ENCODE assay signal across 8 mouse cellular contexts in genomic region chr1:131086907-131087306, GRCm38 (mm10). TPM values are rescaled to one million over a fixed set of nuclear protein-coding genes. Genes with fewer than 3 reads are reported as not detected.
DNase-seq lines count a peak whose midpoint lies in the region; ATAC-seq and TF ChIP-seq lines count a peak whose summit lies in the region.

No protein-coding gene starts in this region.

- TF ChIP-seq CTCF in gastrocnemius, adult 2 months (IDR thresholded peaks at IDR 0.05) = no peak

- peak overlapping the region; percentile 14; the same call in 1 of the 2 replicates for H3K4me3 ChIP-seq in gastrocnemius, adult 2 months
- no peak overlapping the region for H3K4me3 ChIP-seq in forebrain, embryonic 11.5 days (ENCODE audit: low read depth, low read length)
- H3K4me3 ChIP-seq in hindbrain, embryonic 14.5 days (replicated peaks; ENCODE audit: low read length) = no peak overlapping the region

- H3K27ac ChIP-seq in gastrocnemius, adult 2 months = peak overlapping the region; percentile 74
- H3K27ac ChIP-seq in forebrain, embryonic 11.5 days (ENCODE audit: low read depth, low read length) = peak overlapping the region; percentile 66
- peak overlapping the region; percentile 71 for H3K27ac ChIP-seq in hindbrain, embryonic 14.5 days

- H3K27me3 ChIP-seq in forebrain, embryonic 11.5 days (ENCODE audit: control insufficient read depth, insufficient read depth, low read length) = no peaks in the 10 kb centered on the region
- H3K27me3 ChIP-seq in hindbrain, embryonic 14.5 days (ENCODE audit: control insufficient read depth, insufficient read depth, low read length) = no peaks in the 10 kb centered on the region

- no peak overlapping the region for H3K9ac ChIP-seq in forebrain, embryonic 11.5 days (ENCODE audit: low read length)
- 0 out of 2 replicates have a peak overlapping the region, but pooled peaks have one; percentile 2 for H3K9ac ChIP-seq in hindbrain, embryonic 14.5 days

- intact Hi-C loops in gastrocnemius, adult 2 months (cut with DNase I) = no loop called here

- no peak for ATAC-seq in forebrain, embryonic 11.5 days (replicated peaks; ENCODE audit: low FRiP score)
- no peak for ATAC-seq in hindbrain, embryonic 14.5 days (ENCODE audit: low FRiP score)

- H3K4me1 ChIP-seq in forebrain, embryonic 11.5 days (replicated peaks; ENCODE audit: control insufficient read depth, insufficient read depth, low read length) = peaks cover 31% of the 10 kb centered on the region
- H3K4me1 ChIP-seq in hindbrain, embryonic 14.5 days (replicated peaks; ENCODE audit: control insufficient read depth, insufficient read depth, low read length) = peaks cover 55% of the 10 kb centered on the region

- WGBS in forebrain, embryonic 11.5 days = 42% methylated on average over 7 of the region's 7 CpGs
- 27% methylated on average over 7 of the region's 7 CpGs for WGBS in hindbrain, embryonic 14.5 days

- no peaks in the 10 kb centered on the region for H3K9me3 ChIP-seq in forebrain, embryonic 11.5 days (ENCODE audit: control insufficient read depth, low read length)
- H3K9me3 ChIP-seq in hindbrain, embryonic 14.5 days (ENCODE audit: control insufficient read depth, low read length) = no peaks in the 10 kb centered on the region

- no peak overlapping the region for H3K4me2 ChIP-seq in forebrain, embryonic 11.5 days (ENCODE audit: low read depth, low read length, severe bottlenecking)
- peak overlapping the region; percentile 15; the same call in 1 of the 2 replicates for H3K4me2 ChIP-seq in hindbrain, embryonic 14.5 days (replicated peaks)

- peak; percentile 84 for DNase-seq in gastrocnemius, adult 2 months
- DNase-seq in gastrocnemius, postnatal 4 days (ENCODE audit: low spot score in 2 of 2) = no peak
- DNase-seq in forebrain, embryonic 11.5 days (ENCODE audit: low spot score) = no peak
- DNase-seq in hindbrain, embryonic 14.5 days (ENCODE audit: low spot score) = no peak
- DNase-seq in lung, postnatal 4 days = peak; percentile 67 to 81
- no peak for DNase-seq in right cerebral cortex, adult 18-20 months
- no peak for DNase-seq in cerebellum, postnatal 14 days
- DNase-seq in cerebellum, adult 8-10 months = no peak

- no peaks in the 10 kb centered on the region for H3K36me3 ChIP-seq in forebrain, embryonic 11.5 days (ENCODE audit: control insufficient read depth, insufficient read depth, low read length)
- no peaks in the 10 kb centered on the region for H3K36me3 ChIP-seq in hindbrain, embryonic 14.5 days (replicated peaks; ENCODE audit: control insufficient read depth, insufficient read depth)

RNA-seq across cellular contexts. Expression of gene Mapkapk2, which starts 10.7 kb away (rescaled TPM):
- total RNA-seq in gastrocnemius, adult 2 months (2021) = 100 to 1,000 TPM; 203 to 251 TPM
- total RNA-seq in gastrocnemius, postnatal 4 days (2021) = 100 to 1,000 TPM; 159 to 163 TPM
- polyA plus RNA-seq in forebrain, embryonic 11.5 days (2014; fragmentation: Nextera tagmentation; extraction: Ambion mirVana) = 52.3 and 57.8 TPM in 2 replicates
- 22.5 and 23.7 TPM in 2 replicates for polyA plus RNA-seq in hindbrain, embryonic 14.5 days (2014; fragmentation: Nextera tagmentation; extraction: Ambion mirVana)

RNA-seq across cellular contexts. Expression of gene Dyrk3, which starts 51.2 kb away (rescaled TPM):
- total RNA-seq in gastrocnemius, adult 2 months (2021) = not detected
- total RNA-seq in gastrocnemius, postnatal 4 days (2021) = under 1 TPM; 0.17 to 0.29 TPM
- polyA plus RNA-seq in forebrain, embryonic 11.5 days (2014; fragmentation: Nextera tagmentation; extraction: Ambion mirVana) = 17.1 and 20.8 TPM in 2 replicates
- 14.8 and 18.2 TPM in 2 replicates for polyA plus RNA-seq in hindbrain, embryonic 14.5 days (2014; fragmentation: Nextera tagmentation; extraction: Ambion mirVana)

Comparison
In these comparisons a context has a peak if more than half of its experiments do, and no peak if none do; other contexts are left out.
1. DNase-seq: peak in gastrocnemius, adult 2 months (single experiment) and lung, postnatal 4 days (2 of 2); none in gastrocnemius, postnatal 4 days (0 of 2), forebrain, embryonic 11.5 days (single experiment), hindbrain, embryonic 14.5 days (single experiment), right cerebral cortex, adult 18-20 months (single experiment), cerebellum, postnatal 14 days (0 of 2) and cerebellum, adult 8-10 months (single experiment).
2. Peak in every context shown above with its lines, with median percentiles within 50 percentile points of each other: H3K27ac ChIP-seq.